Mouse (Mus musculus): Measurements from ENCODE around the gene Abcc3.

The Abcc3 gene

GRCm38 (mm10) chr11:94322636-94323035 is 70.2 kb downstream of the Abcc3 start:
- no peak for DNase-seq

DNA sequence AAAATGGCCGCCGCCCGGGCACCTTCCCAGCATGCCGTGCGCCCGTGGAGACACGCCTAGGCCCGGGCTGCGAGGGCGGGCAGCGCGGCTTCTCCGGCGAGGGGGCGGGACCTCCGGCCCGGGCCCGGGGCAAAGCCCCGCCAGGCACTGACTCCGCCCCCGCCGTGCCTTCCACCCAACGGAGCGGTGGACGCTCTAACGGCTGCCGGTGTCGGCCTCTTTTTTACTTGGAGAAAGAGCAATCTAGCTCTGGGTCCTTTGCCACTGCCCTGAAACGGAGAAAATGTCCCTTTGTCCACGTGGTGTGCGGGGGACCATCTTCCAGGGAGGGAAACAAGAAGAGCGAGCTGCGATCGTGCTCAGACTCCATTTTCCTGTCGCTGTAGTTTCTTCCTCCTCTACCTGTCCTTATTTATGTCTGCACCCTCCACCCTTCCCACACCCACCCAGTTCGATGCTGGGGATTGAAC is 70.8 kb downstream of the Abcc3 start, which contains the start of gene Luc7l3:
TSS of gene Luc7l3 (minus strand) at position 58 of the 470 bp plus-strand sequence.
- peak; percentile 92 for DNase-seq

DNA sequence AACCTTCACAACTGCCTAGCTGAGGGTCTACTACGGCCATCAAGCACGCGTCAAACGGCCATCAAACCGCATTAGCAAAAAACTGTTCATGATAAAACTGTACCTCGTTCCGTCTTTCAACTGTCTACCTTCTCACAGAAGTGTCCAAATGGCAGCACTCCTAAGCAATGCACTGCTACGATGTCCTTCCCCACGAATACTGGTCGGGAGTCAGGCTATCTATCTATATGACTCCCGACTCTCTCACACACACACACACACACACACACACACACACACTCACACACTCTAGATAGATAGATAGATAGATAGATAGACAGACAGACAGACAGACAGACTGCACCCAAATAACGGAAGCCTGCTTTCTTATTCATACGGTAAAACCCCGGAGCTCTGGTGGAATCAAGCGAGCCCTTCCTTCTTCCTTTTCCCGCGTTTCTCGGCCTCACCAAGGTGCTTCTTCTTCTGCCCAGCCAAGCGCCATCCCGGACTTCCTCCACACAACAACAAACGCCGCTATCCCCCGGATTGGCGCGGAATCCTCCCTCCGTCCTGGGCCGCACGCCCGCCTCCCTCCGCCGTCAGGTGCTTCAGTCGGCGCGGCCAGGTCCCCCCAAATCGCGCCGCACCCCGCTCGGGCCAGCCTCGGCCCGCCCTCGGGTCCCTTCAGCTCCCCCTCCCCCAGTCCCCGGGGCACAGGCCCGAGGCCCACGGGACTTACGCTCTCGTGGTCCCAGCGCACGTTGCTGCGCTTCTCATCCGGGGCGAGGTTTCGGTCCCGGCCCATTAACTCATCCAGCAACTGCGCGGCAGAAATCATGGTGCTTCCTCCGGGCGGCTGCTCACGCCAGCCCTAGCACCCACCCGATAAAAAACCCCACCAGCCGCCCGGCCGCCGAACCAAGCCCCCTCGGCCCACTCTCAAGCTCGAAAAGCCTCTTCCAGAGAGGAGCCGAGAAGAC is 71.5 kb downstream of the Abcc3 start:
- DNase-seq, result no peak

GRCm38 (mm10) chr11:94318056-94318455 is 74.7 kb downstream of the Abcc3 start:
- DNase-seq, result no peak

- DNase-seq, result no peak
Observed at GRCm38 (mm10) chr11:94317515-94317914, 75.3 kb downstream of the Abcc3 start.

DNA sequence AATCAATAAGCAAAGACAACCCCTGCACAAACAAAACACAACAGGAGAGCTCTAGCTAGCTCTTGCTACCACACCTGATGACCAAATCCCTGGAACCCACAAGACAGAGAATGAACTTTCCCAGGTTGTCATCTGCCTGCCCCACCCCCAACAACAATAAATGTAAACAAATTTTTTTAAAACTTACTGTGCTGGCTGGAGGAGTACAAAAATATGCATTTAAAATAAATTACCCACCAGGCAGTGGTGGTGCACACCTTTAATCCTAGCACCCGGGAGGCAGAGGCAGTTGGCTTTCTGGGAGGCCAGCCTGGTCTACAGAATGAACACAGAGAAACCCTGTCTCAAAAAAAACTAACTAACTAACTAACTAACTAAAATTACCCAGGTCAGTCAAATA is 75.8 kb downstream of the Abcc3 start:
- DNase-seq, result no peak

GRCm38 (mm10) chr11:94316528-94316927 is 76.3 kb downstream of the Abcc3 start:
- DNase-seq, result no peak

DNA sequence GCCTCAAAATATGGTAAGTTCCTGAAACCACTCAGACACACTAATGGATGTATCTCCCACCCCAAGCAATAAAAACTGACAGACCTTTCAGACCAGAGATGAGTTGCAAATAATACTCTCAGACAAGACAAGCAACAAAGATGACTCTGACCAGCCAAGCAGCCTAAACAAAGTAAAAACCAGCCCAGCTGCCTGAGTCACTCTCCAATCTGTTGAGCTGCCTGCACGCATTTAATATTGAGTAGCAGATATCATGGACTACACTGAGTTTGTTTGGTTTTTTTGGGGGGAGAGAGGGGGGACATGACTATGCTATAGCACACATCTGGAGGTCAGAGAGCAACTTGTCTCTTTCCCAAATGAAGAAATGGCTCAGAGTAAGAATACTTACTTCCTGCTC is 77.5 kb downstream of the Abcc3 start:
- no peak for DNase-seq

DNA sequence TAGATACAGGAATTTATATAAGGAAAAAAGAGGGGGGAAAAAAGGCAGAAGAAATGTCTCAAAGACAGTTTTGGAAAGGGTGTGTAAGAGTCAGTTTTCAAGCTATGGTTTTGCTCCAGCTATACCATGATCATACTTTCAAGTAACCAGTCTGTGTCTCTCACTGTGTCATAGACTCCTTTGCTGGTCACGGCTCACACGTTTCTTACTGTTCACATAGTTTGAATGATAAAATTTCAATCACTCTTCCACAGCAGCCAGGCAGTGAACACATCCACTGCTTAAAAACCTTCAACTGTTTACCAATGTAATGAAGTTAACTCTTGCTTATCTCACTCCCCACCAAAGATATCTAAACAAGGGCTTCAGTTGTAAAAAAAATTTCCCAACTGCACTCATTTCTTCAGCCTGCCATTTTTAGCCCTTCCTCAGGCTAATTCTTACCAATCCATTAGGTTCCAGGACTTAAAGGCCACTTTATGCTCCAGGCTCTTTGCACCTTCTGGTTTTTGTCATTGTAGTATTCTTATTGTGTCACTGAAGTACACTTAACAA is 78.6 kb downstream of the Abcc3 start:
- no peak for DNase-seq

DNA sequence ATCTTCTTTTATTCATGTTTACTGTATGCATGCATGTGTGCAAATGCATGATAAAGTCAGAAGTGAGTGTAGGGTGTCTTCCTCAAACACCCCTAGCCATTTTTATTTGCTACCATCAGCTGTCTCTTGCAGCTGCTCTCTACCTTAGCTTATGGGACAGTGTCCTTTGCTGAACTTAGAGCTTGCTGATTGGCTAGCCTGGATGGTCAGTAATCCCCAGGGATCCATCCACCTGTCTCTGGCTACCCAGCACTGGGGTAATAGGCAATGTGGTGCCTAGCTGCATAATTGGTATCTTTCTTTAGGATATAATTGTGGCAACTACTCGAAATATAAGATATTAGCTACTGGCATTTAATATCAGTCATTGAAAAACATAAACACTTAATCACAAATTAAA is 80.1 kb downstream of the Abcc3 start:
- no peak for DNase-seq

DNA sequence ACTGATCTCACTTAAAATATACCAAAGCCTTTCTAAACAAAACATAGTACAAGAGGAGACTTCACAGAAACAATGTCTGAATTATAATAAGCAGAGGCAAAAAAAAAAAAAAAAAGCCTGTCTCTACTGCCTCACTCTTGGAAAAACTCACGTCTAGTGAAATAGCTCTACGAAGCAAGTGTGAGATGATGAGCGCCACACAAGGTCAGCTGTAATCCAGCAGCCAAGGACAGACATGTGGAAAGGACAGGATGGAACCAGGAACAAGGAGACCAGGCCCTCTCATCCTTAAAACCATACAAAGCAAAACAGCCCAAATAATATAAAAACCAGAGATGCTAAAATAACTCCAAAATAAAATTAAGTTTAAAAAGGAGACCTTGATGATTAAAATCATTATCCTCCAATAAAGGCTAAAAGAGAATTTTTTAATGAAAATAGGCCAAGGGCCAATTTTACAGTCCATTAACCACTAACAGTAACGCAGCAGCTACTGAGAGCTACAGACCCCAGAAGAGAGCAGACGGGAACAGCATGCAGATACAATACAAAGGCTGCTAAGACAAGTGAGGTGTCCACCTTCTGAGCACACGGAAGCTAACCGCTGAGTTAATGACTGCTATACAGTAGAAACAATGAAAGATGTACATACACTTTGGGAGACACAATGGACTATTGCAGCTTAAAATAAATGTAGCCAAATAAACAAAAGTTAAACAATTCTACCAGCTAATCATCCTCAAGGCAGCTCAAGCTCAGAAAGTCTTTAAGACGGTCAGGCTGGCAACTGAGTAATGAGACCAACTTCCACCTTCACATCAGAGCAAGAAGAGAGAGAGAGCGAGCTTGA is 97.6 kb downstream of the Abcc3 start:
- no peak for DNase-seq
